Mouse (Mus musculus) megakaryocyte, embryonic 14.5 days (primary cell): Measurements from ENCODE around the gene Rab25.

Source experiments
- FLI1 ChIP-seq: IDR thresholded peaks from 2 replicates; pipeline ENCODE4 v1.6.1; 2012; ENCODE audit warnings: low read length, inconsistent platforms, mixed read lengths
- GATA1 ChIP-seq: IDR thresholded peaks from 3 replicates; pipeline ENCODE4 v1.6.1; 2012; ENCODE audit warnings: mixed read lengths, low read length, inconsistent platforms, borderline replicate concordance

GRCm38 (mm10) chr3:88546674-88547418, 1.3 kb downstream of the Rab25 start:
- no peak for TF ChIP-seq GATA1
- no peak for TF ChIP-seq FLI1
